Mouse (Mus musculus) stomach, postnatal 0 days (tissue): Measurements from ENCODE around the gene 1700069L16Rik.

Experiments used
- CTCF ChIP-seq: IDR thresholded peaks from 2 replicates; pipeline ENCODE4 v1.5.1; 2016; ENCODE audit warnings: antibody characterized with exemption, low read depth, mild to moderate bottlenecking, moderate library complexity
- EP300 ChIP-seq: optimal IDR thresholded peaks from 2 replicates; pipeline ENCODE3; 2016; ENCODE audit warnings: antibody characterized with exemption

- TF ChIP-seq CTCF (no peak), EP300 (no peak)
These were observed 10.4 kb upstream of the 1700069L16Rik start for GRCm38 (mm10) chr5:113735023-113735344.
